Mouse (Mus musculus) kidney, adult 2 months (tissue): Measurements from ENCODE around the gene Loxl1. TPM values are rescaled to one million over a fixed set of nuclear protein-coding genes. Genes with fewer than 3 reads are reported as not detected.
A peak's percentile ranks its signal among the peaks of the same experiment; 100 is the strongest.

ENCODE experiments used
- DNase-seq: peaks from one replicate; pipeline ENCODE4 v3.0.0; 2021
- H3K27ac ChIP-seq: fragments of 200-500 bp; 2 replicates; pipeline ENCODE4 v1.5.1; 2012; ENCODE audit warnings: low read depth, low read length, control low read depth, inconsistent platforms; ENCODE audit not compliant: insufficient read depth
- H3K27me3 ChIP-seq: fragments of 200-500 bp; replicated peaks from 2 replicates; pipeline ENCODE4 v1.6.1; 2012; ENCODE audit warnings: mild to moderate bottlenecking, moderate library complexity, low read length, inconsistent platforms; ENCODE audit not compliant: control insufficient read depth, insufficient read depth
- H3K36me3 ChIP-seq: fragments of 200-500 bp; 2 replicates; pipeline ENCODE4 v1.6.1; 2012; ENCODE audit warnings: mild to moderate bottlenecking, moderate library complexity, low read length, inconsistent platforms; ENCODE audit not compliant: control insufficient read depth, insufficient read depth
- H3K4me1 ChIP-seq: fragments of 200-500 bp; 2 replicates; pipeline ENCODE4 v1.6.1; 2011; ENCODE audit warnings: low read length; ENCODE audit not compliant: control insufficient read depth, insufficient read depth
- H3K4me3 ChIP-seq: fragments of 200-500 bp; 2 replicates; pipeline ENCODE4 v1.5.1; 2011; ENCODE audit warnings: mild to moderate bottlenecking, low read depth, low read length, control low read depth; ENCODE audit not compliant: insufficient read depth
- CTCF ChIP-seq: fragments of 200-500 bp; conservative IDR thresholded peaks from 2 replicates; pipeline ENCODE4 v1.5.1; 2011; ENCODE audit warnings: low read depth, mild to moderate bottlenecking, control low read depth, low read length, moderate library complexity, mixed read lengths; ENCODE audit not compliant: insufficient read depth, insufficient read length
- POLR2A ChIP-seq: fragments of 200-500 bp; IDR thresholded peaks from one replicate; pipeline ENCODE4 v1.6.1; 2011; ENCODE audit warnings: low read depth, low read length, control low read depth
- whole genome bisulfite sequencing: fragments of 180-500 bp; shearing (Covaris S2); methylation state at CpG from one replicate; pipeline ENCODE4 v1.1.7; 2018; 5-methylcytosine and 5-hydroxymethylcytosine counted together
- polyA plus RNA-seq: library from polyadenylated mRNA; depleted of rRNA; stranded (reverse); fragments of >200 nt; gene quantifications from 2 replicates; pipeline ENCODE4 v1.2.3, GENCODE M21; 2012

Loxl1 gene
- polyA plus RNA-seq, 1 experiment: 32.3 TPM

DNA sequence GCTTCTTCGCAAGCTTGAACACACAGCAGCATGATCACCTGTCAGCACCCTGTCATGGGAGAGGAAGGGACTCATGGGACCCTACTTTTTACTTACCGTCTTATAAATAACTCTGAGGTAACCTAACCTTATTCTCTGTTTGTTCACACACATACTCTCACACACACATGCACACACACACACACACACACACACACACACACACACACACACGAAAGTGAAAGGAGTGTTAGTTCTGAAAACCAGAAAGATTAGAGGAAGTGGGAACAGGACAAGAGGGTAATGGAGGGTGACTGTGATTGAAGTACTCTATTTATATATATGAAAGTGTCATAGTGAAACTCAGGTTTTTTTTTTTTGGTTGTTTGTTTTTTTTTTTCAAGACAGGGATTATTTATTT is 41.9 kb downstream of the Loxl1 start:
- TF ChIP-seq CTCF (no peak), POLR2A (no peak)
- WGBS: 80% methylated on average over 3 of the region's 3 CpGs
- no peaks in the 10 kb centered on the region for H3K36me3 ChIP-seq
- H3K27ac ChIP-seq: no peak overlapping the region
- H3K4me3 ChIP-seq: no peak overlapping the region
- no peak for DNase-seq
- H3K27me3 ChIP-seq: no peaks in the 10 kb centered on the region
- peaks cover 19% of the 10 kb centered on the region for H3K4me1 ChIP-seq

DNA sequence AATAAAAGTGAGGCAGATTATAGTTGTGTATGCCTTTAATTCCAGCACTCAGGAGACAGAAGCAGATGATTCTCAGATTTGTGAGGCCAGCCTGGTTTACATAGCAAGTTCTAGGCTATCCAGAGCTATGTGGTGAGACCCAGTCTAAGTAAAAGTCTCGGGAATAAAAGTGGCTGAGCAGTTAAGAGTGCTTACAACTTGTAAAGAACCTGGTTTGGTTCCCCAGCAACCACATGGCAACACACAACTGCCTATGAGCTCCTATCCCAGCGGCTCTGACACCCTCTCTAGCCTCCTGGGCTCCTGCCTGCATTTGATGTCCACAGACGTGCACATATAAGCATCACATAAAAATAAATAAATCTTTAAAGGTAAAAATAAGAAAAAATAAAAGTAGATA is 42.9 kb downstream of the Loxl1 start:
- Histone ChIP-seq H3K27ac (no peak overlapping the region), H3K4me3 (no peak overlapping the region), H3K36me3 (no peaks in the 10 kb centered on the region), H3K27me3 (no peaks in the 10 kb centered on the region), H3K4me1 (peaks cover 9% of the 10 kb centered on the region; the same call in 1 of the 2 replicates)
- TF ChIP-seq POLR2A: no peak
- TF ChIP-seq CTCF: no peak
- no peak for DNase-seq
- WGBS: 71% methylated on average over 3 of the region's 3 CpGs

DNA sequence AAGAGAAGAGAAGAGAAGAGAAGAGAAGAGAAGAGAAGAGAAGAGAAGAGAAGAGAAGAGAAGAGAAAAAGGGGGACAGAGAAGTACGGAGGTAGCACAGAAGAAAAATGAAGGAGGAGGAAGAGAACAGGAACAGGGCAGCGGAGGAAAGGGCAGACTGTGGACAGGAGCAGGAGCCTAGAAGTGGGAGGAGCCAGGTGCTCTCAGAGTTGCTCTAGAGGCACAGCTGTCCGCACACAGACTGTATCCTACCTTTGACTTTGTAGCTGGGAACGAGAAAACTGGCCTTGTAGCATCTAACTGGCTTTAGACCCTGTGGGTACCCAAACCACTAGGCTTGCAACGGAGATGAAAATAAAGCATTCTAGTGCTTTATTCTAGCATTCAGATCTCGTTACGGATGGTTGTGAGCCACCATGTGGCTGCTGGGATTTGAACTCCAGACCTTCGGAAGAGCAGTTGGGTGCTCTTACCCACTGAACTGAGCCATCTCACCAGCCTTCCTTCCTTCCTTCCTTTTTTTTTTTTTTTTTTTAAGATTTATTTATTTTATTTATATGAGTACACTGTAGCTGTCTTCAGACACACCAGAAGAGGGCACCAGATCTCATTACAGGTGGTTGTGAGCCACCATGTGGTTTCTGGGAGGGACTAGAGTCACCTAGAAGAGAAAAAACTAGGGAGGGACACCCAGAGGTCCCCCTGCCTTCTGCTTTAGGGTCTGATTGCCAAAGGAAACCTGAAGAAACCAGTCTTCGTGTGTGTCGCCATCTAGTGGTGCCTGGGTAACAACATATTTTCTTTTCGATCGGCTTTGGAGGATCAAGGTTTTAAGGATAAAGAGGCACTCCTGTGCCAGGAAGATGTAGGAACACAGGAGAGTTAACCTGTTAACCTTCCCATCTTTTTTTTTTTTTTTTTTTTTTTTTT is 44.3 kb downstream of the Loxl1 start:
- peak; percentile 76 for DNase-seq
- no peak for TF ChIP-seq POLR2A
- peak; percentile 63 for TF ChIP-seq CTCF
- no peaks in the 10 kb centered on the region for H3K36me3 ChIP-seq
- H3K4me3 ChIP-seq: no peak overlapping the region
- H3K4me1 ChIP-seq: peaks cover 8% of the 10 kb centered on the region; the same call in 1 of the 2 replicates
- no peak overlapping the region for H3K27ac ChIP-seq
- 52% methylated on average over 12 of the region's 12 CpGs for WGBS
- no peaks in the 10 kb centered on the region for H3K27me3 ChIP-seq

- WGBS: 63% methylated on average over 3 of the region's 3 CpGs
- Histone ChIP-seq H3K4me1 (0 out of 2 replicates have a peak, but pooled peaks cover 3% of the 10 kb centered on the region), H3K36me3 (no peaks in the 10 kb centered on the region), H3K27ac (peak overlapping the region; percentile 7; the same call in 1 of the 2 replicates), H3K27me3 (no peaks in the 10 kb centered on the region), H3K4me3 (no peak overlapping the region)
- TF ChIP-seq CTCF (no peak), POLR2A (no peak)
- DNase-seq: no peak
Observed at GRCm38 (mm10) chr9:58267046-58267445, 45.9 kb downstream of the Loxl1 start.

DNA sequence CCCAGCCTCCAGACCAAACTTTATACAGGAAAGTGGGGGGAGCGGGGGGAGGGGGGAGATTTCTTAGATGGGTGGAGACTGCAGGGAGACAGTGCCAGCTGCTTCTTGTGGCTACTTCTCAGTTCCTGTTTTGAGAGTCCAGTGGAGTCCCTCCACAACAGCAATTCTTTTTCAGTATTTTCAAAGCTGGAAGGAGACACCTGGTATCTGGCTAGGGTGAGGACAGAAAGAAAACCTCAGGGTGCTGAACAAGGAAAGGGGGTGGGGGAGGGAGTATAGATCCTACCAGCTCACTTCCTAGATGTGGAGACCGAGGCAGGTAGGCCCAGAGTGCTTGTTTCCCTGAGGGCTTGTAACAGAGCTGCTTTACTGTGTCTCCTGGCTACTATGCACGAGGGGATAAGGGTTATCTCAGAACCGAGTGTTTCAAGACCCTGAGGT is 46.4 kb downstream of the Loxl1 start:
- Histone ChIP-seq H3K4me3 (no peak overlapping the region), H3K27ac (peak overlapping the region; percentile 19; the same call in 1 of the 2 replicates), H3K36me3 (no peaks in the 10 kb centered on the region), H3K27me3 (no peaks in the 10 kb centered on the region), H3K4me1 (no peaks in the 10 kb centered on the region)
- DNase-seq: peak; percentile 44
- TF ChIP-seq CTCF (no peak), POLR2A (no peak)
- 38% methylated on average over 4 of the region's 4 CpGs for WGBS

GRCm38 (mm10) chr9:58265368-58265767 is 47.6 kb downstream of the Loxl1 start:
- Histone ChIP-seq H3K4me1 (no peaks in the 10 kb centered on the region), H3K27ac (no peak overlapping the region), H3K27me3 (no peaks in the 10 kb centered on the region), H3K36me3 (no peaks in the 10 kb centered on the region), H3K4me3 (no peak overlapping the region)
- DNase-seq: no peak
- WGBS: 71% methylated on average over 3 of the region's 3 CpGs
- TF ChIP-seq POLR2A (no peak), CTCF (no peak)

GRCm38 (mm10) chr9:58262507-58262906 is 50.5 kb downstream of the Loxl1 start:
- 95% methylated on average over 5 of the region's 5 CpGs for WGBS
- TF ChIP-seq CTCF (no peak), POLR2A (no peak)
- Histone ChIP-seq H3K27me3 (no peaks in the 10 kb centered on the region), H3K27ac (no peak overlapping the region), H3K36me3 (no peaks in the 10 kb centered on the region), H3K4me1 (no peaks in the 10 kb centered on the region), H3K4me3 (no peak overlapping the region)
- no peak for DNase-seq
